ENCODE assay signal across 13 mouse cellular contexts in the genomic region with DNA sequence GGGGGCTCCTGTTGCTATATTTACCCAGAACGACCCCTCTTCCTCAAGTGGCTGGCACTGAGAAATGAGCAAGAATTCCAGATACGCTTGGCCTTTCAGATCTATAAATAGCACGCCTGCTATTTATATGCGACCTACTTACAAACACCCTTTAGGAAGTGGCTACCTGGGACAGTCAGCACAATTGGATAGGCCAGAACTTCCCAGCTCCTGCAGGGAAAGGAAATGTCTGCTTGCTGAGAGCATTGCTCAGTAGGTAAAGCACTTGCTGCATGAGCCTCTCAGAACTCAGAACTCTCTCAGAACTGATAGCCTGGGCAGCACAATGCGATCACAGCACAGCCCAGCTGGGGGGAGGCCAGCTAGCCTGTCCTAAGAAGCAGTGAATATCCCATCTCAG. TPM values are rescaled to one million over a fixed set of nuclear protein-coding genes. Genes with fewer than 3 reads are reported as not detected.
DNase-seq lines count a peak whose midpoint lies in the region; ATAC-seq and TF ChIP-seq lines count a peak whose summit lies in the region.
"Had no signal": no experiment of that assay in that cellular context is flagged by ENCODE, and none has a peak within 500 bp of the region (broad histone marks: within the 10 kb centered on the region; RNA-seq: fewer than 3 reads in every experiment).

No protein-coding gene starts in this region.

- H3K4me3 ChIP-seq in hindbrain, embryonic 10.5 days, result no peak overlapping the region
- no peak overlapping the region for H3K4me3 ChIP-seq in hindbrain, embryonic 11.5 days (ENCODE audit: low read depth, low read length)
- H3K4me3 ChIP-seq in ES-Bruce4 (ENCODE audit: low read depth, low read length), result no peak overlapping the region
- H3K4me3 ChIP-seq in heart, embryonic 14.5 days (ENCODE audit: control insufficient read depth in 1 of 2, insufficient read depth in 1 of 2, low read depth in 1 of 2, low read length in 2 of 2), result 0 out of 4 replicates have a peak overlapping the region, but pooled peaks of 1 of the 2 experiments have one; percentile 2
- H3K4me3 ChIP-seq: hindbrain, embryonic 15.5 days; megakaryocyte, embryonic 14.5 days had no signal

- H3K4me1 ChIP-seq in hindbrain, embryonic 10.5 days (replicated peaks), result peaks cover 44% of the 10 kb centered on the region
- 0 out of 2 replicates have a peak, but pooled peaks cover 3% of the 10 kb centered on the region for H3K4me1 ChIP-seq in hindbrain, embryonic 11.5 days (replicated peaks; ENCODE audit: control insufficient read depth, insufficient read depth, low read length)
- H3K4me1 ChIP-seq in ES-Bruce4 (ENCODE audit: control insufficient read depth, insufficient read depth, low read length), result peaks cover 5% of the 10 kb centered on the region
- H3K4me1 ChIP-seq in heart, embryonic 14.5 days (ENCODE audit: control insufficient read depth in 2 of 2, insufficient read depth in 2 of 2, low read length in 2 of 2), result peaks cover 26 to 47% of the 10 kb centered on the region in 2 experiments

- no peak for DNase-seq in hindbrain, embryonic 10.5 days (ENCODE audit: low spot score)
- no peak for DNase-seq in hindbrain, embryonic 11.5 days (ENCODE audit: low spot score)
- DNase-seq in ZHBTc4 (ENCODE audit: low read depth, low spot score), result peak; percentile 79
- no peak for DNase-seq in left cerebral cortex, postnatal 25 days (ENCODE audit: low spot score in 2 of 2)
- DNase-seq: adrenal gland, adult 2 months; kidney, adult 18-20 months had no signal

- H3K4me2 ChIP-seq in hindbrain, embryonic 11.5 days (replicated peaks; ENCODE audit: low read depth, low read length), result no peak overlapping the region
- H3K4me2 ChIP-seq in heart, embryonic 14.5 days (ENCODE audit: low read length), result peak overlapping the region; percentile 32
- H3K4me2 ChIP-seq: hindbrain, embryonic 15.5 days had no signal

- H3K9ac ChIP-seq in hindbrain, embryonic 11.5 days (ENCODE audit: low read depth, low read length), result no peak overlapping the region
- H3K9ac ChIP-seq in ES-Bruce4 (ENCODE audit: low read depth, poor library complexity, severe bottlenecking), result no peak overlapping the region
- peak overlapping the region; percentile 6; the same call in 1 of the 2 replicates for H3K9ac ChIP-seq in heart, embryonic 14.5 days (ENCODE audit: low read length)
- H3K9ac ChIP-seq: hindbrain, embryonic 15.5 days; liver, embryonic 14.5 days had no signal

- H3K36me3 ChIP-seq in hindbrain, embryonic 10.5 days, result peaks cover 11% of the 10 kb centered on the region
- no peaks in the 10 kb centered on the region for H3K36me3 ChIP-seq in hindbrain, embryonic 11.5 days (ENCODE audit: control insufficient read depth, insufficient read depth, low read length)
- H3K36me3 ChIP-seq in ES-Bruce4 (ENCODE audit: control insufficient read depth, insufficient read depth, low read length, poor library complexity, severe bottlenecking), result no peaks in the 10 kb centered on the region
- H3K36me3 ChIP-seq in heart, embryonic 14.5 days (ENCODE audit: control insufficient read depth, insufficient read depth, low read length), result no peaks in the 10 kb centered on the region

- WGBS in hindbrain, embryonic 10.5 days, result 46% methylated on average over 5 of the region's 5 CpGs
- 46% methylated on average over 5 of the region's 5 CpGs for WGBS in hindbrain, embryonic 11.5 days
- 6% methylated on average over 5 of the region's 5 CpGs for WGBS in heart, embryonic 14.5 days

- peaks cover 17% of the 10 kb centered on the region for H3K27me3 ChIP-seq in hindbrain, embryonic 10.5 days (ENCODE audit: insufficient read depth, poor library complexity, severe bottlenecking)
- H3K27me3 ChIP-seq in hindbrain, embryonic 11.5 days (ENCODE audit: control insufficient read depth, insufficient read depth, low read length), result no peaks in the 10 kb centered on the region; the same call in 1 of the 2 replicates
- H3K27me3 ChIP-seq in ES-Bruce4 (ENCODE audit: control insufficient read depth, insufficient read depth, low read length, poor library complexity, severe bottlenecking), result no peaks in the 10 kb centered on the region
- no peaks in the 10 kb centered on the region for H3K27me3 ChIP-seq in heart, embryonic 14.5 days (ENCODE audit: control insufficient read depth, insufficient read depth, low read length)
- H3K27me3 ChIP-seq: hindbrain, embryonic 15.5 days had no signal

- no peak for ATAC-seq in hindbrain, embryonic 11.5 days (ENCODE audit: low FRiP score)
- ATAC-seq in heart, embryonic 14.5 days (ENCODE audit: insufficient number of reproducible peaks, insufficient read depth, low FRiP score, low read depth), result peak; percentile 33; the same call in 1 of the 2 replicates
- ATAC-seq in monocyte, adult 5-6 weeks (replicated peaks; ENCODE audit: insufficient number of reproducible peaks, low FRiP score, low TSS enrichment, poor library complexity, severe bottlenecking), result no peak
- no peak for ATAC-seq in erythroid progenitor cell, adult 5-6 weeks (replicated peaks; ENCODE audit: low FRiP score, poor library complexity, severe bottlenecking)

- TF ChIP-seq EP300 in ES-Bruce4 (IDR thresholded peaks at IDR 0.05; ENCODE audit: insufficient read depth, low read depth, low read length), result no peak

- TF ChIP-seq CTCF in ES-Bruce4 (IDR thresholded peaks at IDR 0.05; ENCODE audit: low read depth, low read length), result no peak

- peaks cover 17% of the 10 kb centered on the region for H3K9me3 ChIP-seq in hindbrain, embryonic 10.5 days
- peaks cover 8% of the 10 kb centered on the region for H3K9me3 ChIP-seq in hindbrain, embryonic 11.5 days (ENCODE audit: control insufficient read depth, low read length)
- H3K9me3 ChIP-seq in ES-Bruce4 (replicated peaks; ENCODE audit: control insufficient read depth, insufficient read depth, low read length, poor library complexity, severe bottlenecking), result no peaks in the 10 kb centered on the region
- H3K9me3 ChIP-seq in heart, embryonic 14.5 days (ENCODE audit: control insufficient read depth, low read length), result peaks cover 10% of the 10 kb centered on the region

- intact Hi-C loops in left cerebral cortex, postnatal 25 days (cut with DNase I), result loop anchor here (5.0 kb wide), 1 partner anchor 94 kb away; no protein-coding TSS in a partner anchor

- H3K27ac ChIP-seq in hindbrain, embryonic 10.5 days, result peak overlapping the region; percentile 35; the same call in 1 of the 2 replicates
- no peak overlapping the region for H3K27ac ChIP-seq in hindbrain, embryonic 11.5 days (ENCODE audit: low read depth, low read length)
- H3K27ac ChIP-seq in ES-Bruce4 (ENCODE audit: insufficient read depth, low read length), result 0 out of 2 replicates have a peak overlapping the region, but pooled peaks have one; percentile 26
- peak overlapping the region; percentile 91 to 92 for H3K27ac ChIP-seq in heart, embryonic 14.5 days (replicated peaks in 1 of 2; ENCODE audit: control insufficient read depth in 1 of 2, insufficient read depth in 1 of 2, low read depth in 2 of 2, low read length in 2 of 2)
- H3K27ac ChIP-seq: liver, embryonic 14.5 days had no signal

- no peak for TF ChIP-seq POLR2A in ES-Bruce4 (IDR thresholded peaks at IDR 0.05; ENCODE audit: insufficient read depth, low read length)

RNA-seq across cellular contexts. Expression of gene Map10, which starts 3.4 kb away (rescaled TPM):
- 6.0 and 8.0 TPM in 2 replicates for polyA plus RNA-seq in hindbrain, embryonic 10.5 days (2016; fragmentation: Nextera tagmentation; extraction: Ambion mirVana)
- polyA plus RNA-seq in hindbrain, embryonic 11.5 days (2014; fragmentation: Nextera tagmentation; extraction: Ambion mirVana), result 7.7 and 9.7 TPM in 2 replicates
- polyA plus RNA-seq in ES-Bruce4 (2011; ENCODE audit: insufficient read depth, insufficient read length, low read depth, missing spikeins), result 3.3 and 5.0 TPM in 2 replicates
- polyA plus RNA-seq in heart, embryonic 14.5 days (2014; fragmentation: Nextera tagmentation; extraction: Ambion mirVana), result 7.8 and 8.0 TPM in 2 replicates
- 1 to 10 TPM; 4.7 to 5.5 TPM for total RNA-seq in left cerebral cortex, postnatal 25 days (2021)
- total RNA-seq in monocyte, adult 5-6 weeks (2017), result 1.5 to 3.0 TPM (median 2.5 TPM) in 3 replicates
- 2.1 TPM in 1 of 2 replicates, not detected in the other for total RNA-seq in erythroid progenitor cell, adult 5-6 weeks (2015; ENCODE audit: low replicate concordance)
- 0.90 TPM in 1 of 2 replicates, not detected in the other for total RNA-seq in erythroid progenitor cell, adult 5-6 weeks (2017; ENCODE audit: low replicate concordance)
